Mouse (Mus musculus) G1E (cell line): ENCODE results near the gene Cpe.

ENCODE experiments used
- CTCF ChIP-seq: IDR thresholded peaks from 2 replicates; pipeline ENCODE4 v1.5.1; 2012; ENCODE audit warnings: low read depth, low read length, inconsistent platforms, mixed read lengths
- GATA1 ChIP-seq: IDR thresholded peaks from 2 replicates; pipeline ENCODE4 v1.6.1; 2012; ENCODE audit warnings: borderline replicate concordance, low read length, inconsistent platforms, mixed read lengths

GRCm38 (mm10) chr8:64690306-64690705 lies 2.5 kb downstream of the Cpe start:
- TF ChIP-seq CTCF (no peak), GATA1 (no peak)
